10 mouse cellular contexts compared by ENCODE assay signal in genomic region chr7:30635752-30636151, GRCm38 (mm10). TPM values are rescaled to one million over a fixed set of nuclear protein-coding genes. Genes with fewer than 3 reads are reported as not detected.
DNase-seq lines count a peak whose midpoint lies in the region; ATAC-seq and TF ChIP-seq lines count a peak whose summit lies in the region.
"Had no signal": no experiment of that assay in that cellular context is flagged by ENCODE, and none has a peak within 500 bp of the region (broad histone marks: within the 10 kb centered on the region; RNA-seq: fewer than 3 reads in every experiment).

Gene Etv2, minus strand, starts transcription at chr7:30635852.

- DNase-seq in lung, postnatal 25 days (ENCODE audit: low spot score) = no peak
- no peak for DNase-seq in forebrain, embryonic 14.5 days (ENCODE audit: low spot score)
- no peak for DNase-seq in limb, embryonic 14.5 days (ENCODE audit: low spot score)
- no peak for DNase-seq in c-Kit-positive CD71-positive TER-119-positive erythroid progenitor cells, embryonic 14.5 days (ENCODE audit: low spot score)
- no peak for DNase-seq in right cerebral cortex, postnatal 10 days (ENCODE audit: low spot score in 2 of 2)
- DNase-seq in spleen, postnatal 10 days (ENCODE audit: low spot score in 2 of 2) = no peak

- H3K4me2 ChIP-seq in lung, embryonic 15.5 days = peak within 1 kb of the TSS; percentile 44
- 0 out of 2 replicates have a peak within 1 kb of the TSS, but pooled peaks have one; percentile 20 for H3K4me2 ChIP-seq in forebrain, embryonic 14.5 days (ENCODE audit: low read length)
- peak within 1 kb of the TSS; percentile 30; the same call in 1 of the 2 replicates for H3K4me2 ChIP-seq in limb, embryonic 14.5 days (replicated peaks; ENCODE audit: low read depth, low read length, severe bottlenecking)
- peak within 1 kb of the TSS; percentile 33 for H3K4me2 ChIP-seq in stomach, embryonic 14.5 days (replicated peaks; ENCODE audit: low read depth, low read length)

- H3K27me3 ChIP-seq in lung, embryonic 15.5 days = peaks cover 55% of the 10 kb centered on the region
- H3K27me3 ChIP-seq in forebrain, embryonic 14.5 days (replicated peaks; ENCODE audit: control insufficient read depth, insufficient read depth, low read length) = peaks cover 57% of the 10 kb centered on the region
- peaks cover 43% of the 10 kb centered on the region for H3K27me3 ChIP-seq in limb, embryonic 14.5 days (ENCODE audit: control insufficient read depth, insufficient read depth, low read length)
- peaks cover 35% of the 10 kb centered on the region for H3K27me3 ChIP-seq in stomach, embryonic 14.5 days (ENCODE audit: control insufficient read depth, insufficient read depth, low read length)

- WGBS in lung, embryonic 15.5 days = 4% methylated on average over 5 of the region's 5 CpGs
- 4% methylated on average over 5 of the region's 5 CpGs for WGBS in forebrain, embryonic 14.5 days
- 9% methylated on average over 5 of the region's 5 CpGs for WGBS in limb, embryonic 14.5 days
- 5% methylated on average over 5 of the region's 5 CpGs for WGBS in stomach, embryonic 14.5 days

- no peak for TF ChIP-seq POLR2A in limb, embryonic 14.5 days (IDR thresholded peaks at IDR 0.05; ENCODE audit: borderline replicate concordance, extremely low read depth, insufficient read depth, insufficient read length)

- H3K27ac ChIP-seq in lung, embryonic 15.5 days = no peak within 1 kb of the TSS
- no peak within 1 kb of the TSS for H3K27ac ChIP-seq in forebrain, embryonic 14.5 days (ENCODE audit: low read depth, low read length)
- H3K27ac ChIP-seq in limb, embryonic 14.5 days (replicated peaks; ENCODE audit: low read depth, low read length) = no peak within 1 kb of the TSS
- no peak within 1 kb of the TSS for H3K27ac ChIP-seq in stomach, embryonic 14.5 days (ENCODE audit: low read length)

- H3K36me3 ChIP-seq in lung, embryonic 15.5 days = peaks cover 4% of the 10 kb centered on the region
- peaks cover 9% of the 10 kb centered on the region for H3K36me3 ChIP-seq in forebrain, embryonic 14.5 days (ENCODE audit: control insufficient read depth, insufficient read depth, low read length)
- peaks cover 8% of the 10 kb centered on the region; the same call in 1 of the 2 replicates for H3K36me3 ChIP-seq in limb, embryonic 14.5 days (ENCODE audit: control insufficient read depth, insufficient read depth, low read length)
- peaks cover 6% of the 10 kb centered on the region for H3K36me3 ChIP-seq in stomach, embryonic 14.5 days (ENCODE audit: control insufficient read depth, insufficient read depth, low read length)

- ATAC-seq in lung, embryonic 15.5 days (ENCODE audit: borderline replicate concordance, extremely low read depth, low FRiP score, low TSS enrichment) = no peak
- ATAC-seq in forebrain, embryonic 14.5 days = no peak
- no peak for ATAC-seq in limb, embryonic 14.5 days (ENCODE audit: low FRiP score, low read depth)
- ATAC-seq in stomach, embryonic 14.5 days (ENCODE audit: insufficient number of reproducible peaks, insufficient read depth, low FRiP score, low read depth) = no peak

- no peak within 1 kb of the TSS for H3K9ac ChIP-seq in lung, embryonic 15.5 days
- no peak within 1 kb of the TSS for H3K9ac ChIP-seq in forebrain, embryonic 14.5 days (ENCODE audit: low read length)
- H3K9ac ChIP-seq in limb, embryonic 14.5 days (ENCODE audit: low read depth, low read length, severe bottlenecking) = peak within 1 kb of the TSS; percentile 28; the same call in 1 of the 2 replicates
- H3K9ac ChIP-seq in stomach, embryonic 14.5 days (replicated peaks; ENCODE audit: low read depth, low read length) = no peak within 1 kb of the TSS; the same call in 1 of the 2 replicates

- H3K4me1 ChIP-seq in lung, embryonic 15.5 days = peaks cover 5% of the 10 kb centered on the region
- no peaks in the 10 kb centered on the region for H3K4me1 ChIP-seq in forebrain, embryonic 14.5 days (ENCODE audit: control insufficient read depth, insufficient read depth, low read length)
- peaks cover 6% of the 10 kb centered on the region; the same call in 1 of the 2 replicates for H3K4me1 ChIP-seq in limb, embryonic 14.5 days (ENCODE audit: control insufficient read depth, insufficient read depth, low read length)
- no peaks in the 10 kb centered on the region for H3K4me1 ChIP-seq in stomach, embryonic 14.5 days (ENCODE audit: control insufficient read depth, insufficient read depth, low read length)

- H3K9me3 ChIP-seq in lung, embryonic 15.5 days = no peaks in the 10 kb centered on the region
- H3K9me3 ChIP-seq in forebrain, embryonic 14.5 days (replicated peaks; ENCODE audit: control insufficient read depth, low read length) = no peaks in the 10 kb centered on the region
- no peaks in the 10 kb centered on the region for H3K9me3 ChIP-seq in limb, embryonic 14.5 days (ENCODE audit: control insufficient read depth, low read length)
- H3K9me3 ChIP-seq in stomach, embryonic 14.5 days (ENCODE audit: control insufficient read depth, low read depth, low read length) = no peaks in the 10 kb centered on the region

- H3K4me3 ChIP-seq in lung, embryonic 15.5 days = peak within 1 kb of the TSS; percentile 19
- no peak within 1 kb of the TSS for H3K4me3 ChIP-seq in forebrain, embryonic 14.5 days (ENCODE audit: low read depth, low read length)
- peak within 1 kb of the TSS; percentile 23 for H3K4me3 ChIP-seq in limb, embryonic 14.5 days (replicated peaks; ENCODE audit: low read length)
- peak within 1 kb of the TSS; percentile 9; the same call in 1 of the 2 replicates for H3K4me3 ChIP-seq in stomach, embryonic 14.5 days (ENCODE audit: low read depth, low read length)

RNA-seq across cellular contexts. Expression of gene Etv2, which starts in this region (rescaled TPM):
- polyA plus RNA-seq in lung, embryonic 15.5 days (2015; fragmentation: Nextera tagmentation; extraction: Ambion mirVana) = not detected in 2 replicates
- polyA plus RNA-seq in forebrain, embryonic 14.5 days (2014; fragmentation: Nextera tagmentation; extraction: Ambion mirVana) = not detected in 2 replicates
- polyA plus RNA-seq in limb, embryonic 14.5 days (2012; rRNA removed) = 0.17 TPM in 1 of 2 replicates, not detected in the other
- polyA plus RNA-seq in limb, embryonic 14.5 days (2014; fragmentation: Nextera tagmentation; extraction: Ambion mirVana) = 0.19 TPM in 1 of 2 replicates, not detected in the other
- polyA plus RNA-seq in stomach, embryonic 14.5 days (2014; fragmentation: Nextera tagmentation; extraction: Ambion mirVana) = not detected in 2 replicates
- polyA plus RNA-seq: Patski; spleen, adult 2 months had no signal
